Mouse (Mus musculus) cerebral cortex, adult 2 months (tissue): Measurements from ENCODE around the gene Pde3a.

Experiments used
- WGBS: fragments of 180-500 bp; shearing (Covaris S2); methylation state at CpG from one replicate; pipeline ENCODE4 v1.1.7; 2018; 5-methylcytosine and 5-hydroxymethylcytosine counted together

Gene Pde3a

GRCm38 (mm10) chr6:141248691-141249584, at the start of gene Pde3a:
TSS of gene Pde3a (plus strand) at chr6:141249269.
- 5% methylated on average over 27 of the region's 28 CpGs for WGBS

- WGBS: 84% methylated on average over 6 of the region's 6 CpGs
Measured at GRCm38 (mm10) chr6:141207531-141207930, 41.5 kb upstream of the Pde3a start.

- WGBS: 93% methylated on average over 1 of the region's 1 CpGs
Measured at GRCm38 (mm10) chr6:141208283-141208872, 40.7 kb upstream of the Pde3a start.

GRCm38 (mm10) chr6:141210021-141210420, 39.0 kb upstream of the Pde3a start:
- 92% methylated on average over 3 of the region's 3 CpGs for WGBS

GRCm38 (mm10) chr6:141221081-141221480, 28.0 kb upstream of the Pde3a start:
- WGBS: 70% methylated on average over 3 of the region's 3 CpGs

GRCm38 (mm10) chr6:141226851-141227657, 22.0 kb upstream of the Pde3a start:
- 81% methylated on average over 15 of the region's 15 CpGs for WGBS

GRCm38 (mm10) chr6:141227658-141228005, 21.4 kb upstream of the Pde3a start:
- WGBS: 81% methylated on average over 3 of the region's 3 CpGs

- 72% methylated on average over 6 of the region's 6 CpGs for WGBS
Measured at GRCm38 (mm10) chr6:141232756-141233382, 16.2 kb upstream of the Pde3a start.

- WGBS: 93% methylated on average over 1 of the region's 1 CpGs
Measured at GRCm38 (mm10) chr6:141241809-141242208, 7.3 kb upstream of the Pde3a start.

GRCm38 (mm10) chr6:141245089-141245488, 4.0 kb upstream of the Pde3a start:
- WGBS: 87% methylated on average over 4 of the region's 4 CpGs

GRCm38 (mm10) chr6:141246391-141246790, 2.7 kb upstream of the Pde3a start:
- WGBS: 60% methylated on average over 6 of the region's 6 CpGs

- WGBS: under 1% methylated on average over 68 of the region's 68 CpGs
Measured at GRCm38 (mm10) chr6:141249585-141250295, 671 bp downstream of the Pde3a start.

- WGBS: 7% methylated on average over 22 of the region's 22 CpGs
Measured at GRCm38 (mm10) chr6:141250296-141250629, 1.2 kb downstream of the Pde3a start.

GRCm38 (mm10) chr6:141250984-141251383, 1.9 kb downstream of the Pde3a start:
- WGBS: 59% methylated on average over 6 of the region's 6 CpGs

GRCm38 (mm10) chr6:141252520-141252919, 3.5 kb downstream of the Pde3a start:
- 88% methylated on average over 7 of the region's 7 CpGs for WGBS

GRCm38 (mm10) chr6:141254956-141255355, 5.9 kb downstream of the Pde3a start:
- 59% methylated on average over 4 of the region's 4 CpGs for WGBS

GRCm38 (mm10) chr6:141256896-141257295, 7.8 kb downstream of the Pde3a start:
- 92% methylated on average over 8 of the region's 8 CpGs for whole genome bisulfite sequencing

- WGBS: 90% methylated on average over 6 of the region's 6 CpGs
Measured at GRCm38 (mm10) chr6:141257434-141258202, 8.5 kb downstream of the Pde3a start.

- WGBS: 91% methylated on average over 4 of the region's 4 CpGs
Measured at GRCm38 (mm10) chr6:141265257-141265656, 16.2 kb downstream of the Pde3a start.

GRCm38 (mm10) chr6:141267888-141268570, 19.0 kb downstream of the Pde3a start:
- 67% methylated on average over 11 of the region's 11 CpGs for WGBS
